Mouse (Mus musculus): ENCODE measurements around the gene Rab44. TPM values are rescaled to one million over a fixed set of nuclear protein-coding genes. Genes with fewer than 3 reads are reported as not detected.

Rab44 gene
- polyA plus RNA-seq, 1 experiment from 2014 or later = 0.35 TPM

DNA sequence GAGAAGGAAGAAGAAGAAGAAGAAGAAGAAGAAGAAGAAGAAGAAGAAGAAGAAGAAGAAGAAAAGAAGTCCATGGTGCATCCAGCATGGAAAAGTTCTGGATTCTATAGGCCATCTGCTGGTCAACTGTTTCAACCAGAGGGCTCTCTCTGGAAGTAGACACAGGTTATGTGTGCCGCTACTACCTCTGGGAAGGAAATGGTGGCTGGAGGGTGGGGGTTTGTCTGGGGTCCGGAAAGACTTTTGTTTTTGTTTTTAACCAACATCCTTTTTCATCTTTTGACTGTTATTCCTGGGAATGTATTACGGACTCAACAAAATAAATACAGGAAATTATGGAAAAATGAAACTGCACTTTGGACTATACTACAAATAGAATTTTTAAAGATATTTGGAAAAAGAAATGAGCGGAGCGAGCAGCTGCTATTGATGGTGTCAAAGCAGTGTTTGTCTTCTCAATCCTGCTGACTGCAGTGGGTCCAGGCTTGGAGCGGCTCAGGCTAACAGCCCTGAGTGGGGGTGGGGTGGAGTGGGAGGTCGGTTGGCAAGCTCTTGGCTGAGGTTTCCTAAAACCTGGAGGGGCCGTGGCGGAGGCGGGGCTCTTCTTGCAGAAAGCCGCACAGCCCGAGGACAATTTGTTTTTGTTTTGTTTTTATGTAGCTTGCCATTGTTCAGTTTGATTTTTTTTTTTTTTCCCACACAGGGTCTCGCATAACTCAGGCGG is 36.0 kb upstream of the Rab44 start:
- H3K27me3 ChIP-seq (replicated peaks) = peaks cover 25% of the 10 kb centered on the region
- peak overlapping the region; percentile 72 for H3K4me2 ChIP-seq
- H3K36me3 ChIP-seq = no peaks in the 10 kb centered on the region
- no peak for ATAC-seq (ENCODE audit: extremely low read depth, insufficient number of reproducible peaks, low FRiP score, low TSS enrichment)
- no peaks in the 10 kb centered on the region for H3K9me3 ChIP-seq
- peaks cover 56% of the 10 kb centered on the region for H3K4me1 ChIP-seq
- peak overlapping the region; percentile 65 for H3K27ac ChIP-seq (replicated peaks)
- H3K4me3 ChIP-seq = peak overlapping the region; percentile 42
- 18% methylated on average over 14 of the region's 14 CpGs for WGBS
- peak overlapping the region; percentile 67 for H3K9ac ChIP-seq

GRCm38 (mm10) chr17:29078519-29079383 is 35.2 kb upstream of the Rab44 start:
- no peak for ATAC-seq (ENCODE audit: extremely low read depth, insufficient number of reproducible peaks, low FRiP score, low TSS enrichment)

GRCm38 (mm10) chr17:29080758-29081617 is 33.0 kb upstream of the Rab44 start:
- H3K4me1 ChIP-seq = peaks cover 41% of the 10 kb centered on the region
- H3K36me3 ChIP-seq = no peaks in the 10 kb centered on the region
- ATAC-seq (ENCODE audit: extremely low read depth, insufficient number of reproducible peaks, low FRiP score, low TSS enrichment) = no peak
- peak overlapping the region; percentile 55 for H3K4me2 ChIP-seq
- peak overlapping the region; percentile 63; the same call in 1 of the 2 replicates for H3K9ac ChIP-seq
- 7% methylated on average over 23 of the region's 23 CpGs for WGBS
- peaks cover 29% of the 10 kb centered on the region for H3K27me3 ChIP-seq (replicated peaks)
- no peaks in the 10 kb centered on the region for H3K9me3 ChIP-seq
- H3K27ac ChIP-seq (replicated peaks) = no peak overlapping the region
- peak overlapping the region; percentile 22 for H3K4me3 ChIP-seq

More at GRCm38 (mm10) chr17:29078519-29079383, 35.2 kb upstream of the Rab44 start:
- peak overlapping the region; percentile 67 for H3K9ac ChIP-seq
- peak overlapping the region; percentile 65 for H3K27ac ChIP-seq (replicated peaks)
- H3K4me3 ChIP-seq = peak overlapping the region; percentile 42
- H3K36me3 ChIP-seq = no peaks in the 10 kb centered on the region
- WGBS = 7% methylated on average over 25 of the region's 25 CpGs
- peaks cover 25% of the 10 kb centered on the region for H3K27me3 ChIP-seq (replicated peaks)
- H3K4me2 ChIP-seq = peak overlapping the region; percentile 72
- peaks cover 48% of the 10 kb centered on the region for H3K4me1 ChIP-seq
- H3K9me3 ChIP-seq = no peaks in the 10 kb centered on the region

- Histone ChIP-seq H3K27me3 (replicated peaks) (peaks cover 29% of the 10 kb centered on the region), H3K9me3 (no peaks in the 10 kb centered on the region), H3K4me1 (peaks cover 41% of the 10 kb centered on the region), H3K9ac (peak overlapping the region; percentile 63), H3K4me2 (peak overlapping the region; percentile 55), H3K27ac (replicated peaks) (no peak overlapping the region), H3K36me3 (no peaks in the 10 kb centered on the region), H3K4me3 (peak overlapping the region; percentile 22)
- ATAC-seq (ENCODE audit: extremely low read depth, insufficient number of reproducible peaks, low FRiP score, low TSS enrichment) = no peak
- 21% methylated on average over 21 of the region's 21 CpGs for WGBS
Observed at GRCm38 (mm10) chr17:29081618-29082381, 32.1 kb upstream of the Rab44 start.

- 88% methylated on average over 8 of the region's 8 CpGs for WGBS
- Histone ChIP-seq H3K9me3 (no peaks in the 10 kb centered on the region), H3K36me3 (no peaks in the 10 kb centered on the region), H3K9ac (no peak overlapping the region), H3K4me2 (no peak overlapping the region), H3K4me3 (no peak overlapping the region), H3K27me3 (replicated peaks) (peaks cover 29% of the 10 kb centered on the region), H3K27ac (replicated peaks) (no peak overlapping the region), H3K4me1 (peaks cover 28% of the 10 kb centered on the region)
- ATAC-seq (ENCODE audit: extremely low read depth, insufficient number of reproducible peaks, low FRiP score, low TSS enrichment) = no peak
Observed at GRCm38 (mm10) chr17:29083586-29083985, 30.4 kb upstream of the Rab44 start.

- no peak for ATAC-seq (ENCODE audit: extremely low read depth, insufficient number of reproducible peaks, low FRiP score, low TSS enrichment)
- Histone ChIP-seq H3K9me3 (no peaks in the 10 kb centered on the region), H3K4me3 (no peak overlapping the region), H3K27ac (replicated peaks) (no peak overlapping the region), H3K27me3 (replicated peaks) (peaks cover 26% of the 10 kb centered on the region), H3K9ac (no peak overlapping the region), H3K4me1 (peaks cover 18% of the 10 kb centered on the region), H3K36me3 (no peaks in the 10 kb centered on the region), H3K4me2 (no peak overlapping the region)
- WGBS = 87% methylated on average over 7 of the region's 7 CpGs
Observed at GRCm38 (mm10) chr17:29084656-29085055, 29.3 kb upstream of the Rab44 start.

DNA sequence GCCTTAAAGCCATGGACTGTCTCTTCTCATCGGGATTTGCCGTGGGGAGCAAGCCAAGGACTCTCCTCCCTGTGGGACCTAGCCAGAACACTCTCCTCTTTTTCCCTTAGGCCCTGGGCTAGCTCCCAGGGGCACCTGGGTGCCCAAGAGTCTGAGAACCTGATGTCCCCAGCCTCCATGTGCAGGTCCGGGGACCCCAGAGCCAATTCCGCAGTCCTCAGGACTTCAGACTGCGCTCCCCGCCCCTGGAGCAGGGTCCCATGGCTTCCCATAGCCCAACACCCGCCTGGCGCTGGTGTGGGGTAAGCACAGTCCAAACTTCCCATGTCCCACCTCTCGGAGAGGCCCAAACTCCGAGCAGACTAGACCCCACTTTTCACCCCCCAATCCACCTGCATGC is 28.7 kb upstream of the Rab44 start:
- no peak overlapping the region for H3K4me3 ChIP-seq
- no peak for ATAC-seq (ENCODE audit: extremely low read depth, insufficient number of reproducible peaks, low FRiP score, low TSS enrichment)
- 73% methylated on average over 10 of the region's 10 CpGs for WGBS

GRCm38 (mm10) chr17:29086916-29087315 is 27.0 kb upstream of the Rab44 start:
- Histone ChIP-seq H3K4me1 (peaks cover 3% of the 10 kb centered on the region), H3K4me2 (no peak overlapping the region), H3K4me3 (no peak overlapping the region), H3K27me3 (replicated peaks) (peaks cover 17% of the 10 kb centered on the region), H3K9me3 (no peaks in the 10 kb centered on the region), H3K27ac (replicated peaks) (no peak overlapping the region), H3K36me3 (no peaks in the 10 kb centered on the region), H3K9ac (no peak overlapping the region)
- ATAC-seq (ENCODE audit: extremely low read depth, insufficient number of reproducible peaks, low FRiP score, low TSS enrichment) = no peak
- 75% methylated on average over 4 of the region's 4 CpGs for WGBS

More for the DNA sequence above, 28.7 kb upstream of the Rab44 start:
- Histone ChIP-seq H3K27me3 (replicated peaks) (peaks cover 25% of the 10 kb centered on the region), H3K9ac (no peak overlapping the region), H3K4me1 (peaks cover 18% of the 10 kb centered on the region), H3K9me3 (no peaks in the 10 kb centered on the region), H3K27ac (replicated peaks) (no peak overlapping the region), H3K4me2 (no peak overlapping the region), H3K36me3 (no peaks in the 10 kb centered on the region)

DNA sequence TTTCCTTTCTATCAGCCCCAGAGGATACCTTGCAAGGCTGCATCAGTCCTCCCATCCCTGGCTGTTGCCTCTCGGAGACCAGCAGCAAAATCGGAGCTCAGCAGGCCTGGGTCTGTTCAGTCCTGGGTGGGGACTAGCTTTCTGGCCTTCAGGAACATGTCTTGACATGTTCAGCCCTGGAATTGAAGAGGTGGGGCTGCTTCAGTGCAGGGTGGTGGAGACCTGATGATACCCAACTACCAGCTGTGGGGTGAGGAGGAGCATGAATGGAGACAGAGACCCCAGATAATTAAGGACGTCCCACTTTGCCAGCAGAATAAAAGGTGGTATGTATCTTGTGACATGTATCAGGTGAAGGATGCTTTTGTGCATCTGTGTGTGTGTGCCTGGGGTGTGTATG is 23.2 kb upstream of the Rab44 start, which contains the start of gene Cdkn1a:
Gene Cdkn1a, plus strand, starts transcription at position 201 of the 400 bp plus-strand sequence.
- Histone ChIP-seq H3K27me3 (replicated peaks) (peaks cover 25% of the 10 kb centered on the region), H3K4me1 (peaks cover 19% of the 10 kb centered on the region), H3K27ac (replicated peaks) (no peak within 1 kb of the TSS), H3K4me3 (no peak within 1 kb of the TSS), H3K36me3 (no peaks in the 10 kb centered on the region), H3K9ac (0 out of 2 replicates have a peak within 1 kb of the TSS, but pooled peaks have one; percentile 14), H3K4me2 (no peak within 1 kb of the TSS), H3K9me3 (no peaks in the 10 kb centered on the region)
- WGBS = 71% methylated on average over 3 of the region's 3 CpGs
- ATAC-seq (ENCODE audit: extremely low read depth, insufficient number of reproducible peaks, low FRiP score, low TSS enrichment) = no peak

- peaks cover 20% of the 10 kb centered on the region for H3K4me1 ChIP-seq
- H3K36me3 ChIP-seq = no peaks in the 10 kb centered on the region
- 0 out of 2 replicates have a peak overlapping the region, but pooled peaks have one; percentile 14 for H3K9ac ChIP-seq
- H3K9me3 ChIP-seq = no peaks in the 10 kb centered on the region
- no peak overlapping the region for H3K4me3 ChIP-seq
- peaks cover 25% of the 10 kb centered on the region for H3K27me3 ChIP-seq (replicated peaks)
- H3K27ac ChIP-seq (replicated peaks) = no peak overlapping the region
- 46% methylated on average over 6 of the region's 6 CpGs for WGBS
- ATAC-seq (ENCODE audit: extremely low read depth, insufficient number of reproducible peaks, low FRiP score, low TSS enrichment) = no peak
- no peak overlapping the region for H3K4me2 ChIP-seq
Observed at GRCm38 (mm10) chr17:29091348-29091944, 22.5 kb upstream of the Rab44 start.
